Mouse (Mus musculus): ENCODE data around the gene Acsbg1. TPM values are rescaled to one million over a fixed set of nuclear protein-coding genes. Genes with fewer than 3 reads are reported as not detected.

Gene Acsbg1
- total RNA-seq (2014; rRNA removed) (under 0.01 and 0.60 TPM in 2 replicates), polyA plus RNA-seq (2012; rRNA removed) (0.07 and 0.12 TPM in 2 replicates)

DNA sequence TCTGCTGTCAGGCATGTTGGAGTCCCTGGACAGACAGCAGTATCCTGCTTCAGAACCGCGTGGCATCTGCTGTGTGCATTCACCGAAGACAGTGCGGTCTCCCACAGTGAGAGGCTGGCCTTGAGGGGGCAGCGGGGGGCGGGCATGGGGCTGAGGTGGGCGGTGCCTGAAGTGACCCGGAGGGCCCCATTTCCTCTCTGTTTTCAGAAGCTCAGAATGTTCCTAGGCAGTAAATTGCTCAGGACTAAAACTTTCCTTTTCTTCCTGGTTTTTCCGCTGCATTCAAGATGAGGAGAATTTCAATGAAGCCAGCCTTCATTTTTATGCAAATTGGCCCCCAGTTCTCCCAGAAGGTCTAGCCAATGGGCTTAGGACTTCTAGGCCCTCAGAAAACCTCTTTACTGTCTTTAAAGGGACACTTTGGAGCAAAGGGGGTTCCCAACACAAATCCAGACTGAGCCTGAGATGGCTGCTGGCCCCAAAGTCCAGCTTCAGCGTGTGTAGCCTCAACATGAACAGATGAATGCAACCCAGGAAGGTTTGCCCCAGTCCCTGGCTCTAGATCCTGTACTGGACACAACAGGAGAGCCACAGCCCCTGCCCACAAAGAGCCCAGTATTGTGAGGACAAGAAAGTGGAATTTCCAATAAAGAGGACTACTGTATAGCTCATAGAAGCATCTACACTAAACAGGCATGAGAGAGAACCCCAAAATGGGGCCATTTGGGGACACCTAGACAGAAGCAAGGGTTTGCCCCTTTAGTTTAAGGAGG is at the start of gene Acsbg1:
TSS of gene Acsbg1 (minus strand) at position 266 of the 773 bp plus-strand sequence.
- Histone ChIP-seq H3K9ac (ENCODE audit: low read depth, low read length) (no peak within 1 kb of the TSS), H3K36me3 (ENCODE audit: control insufficient read depth, insufficient read depth, low read length) (no peaks in the 10 kb centered on the region), H3K4me1 (ENCODE audit: control insufficient read depth, insufficient read depth, low read length) (no peaks in the 10 kb centered on the region), H3K27me3 (ENCODE audit: control insufficient read depth, insufficient read depth, low read length) (no peaks in the 10 kb centered on the region), H3K27ac (replicated peaks; ENCODE audit: insufficient read depth, low read depth, low read length) (no peak within 1 kb of the TSS), H3K4me3 (ENCODE audit: insufficient read depth, low read depth, low read length) (no peak within 1 kb of the TSS), H3K79me2 (ENCODE audit: control insufficient read depth, insufficient read depth, low read length) (no peaks in the 10 kb centered on the region)
- TF ChIP-seq CTCF (IDR thresholded peaks at IDR 0.05; ENCODE audit: low read depth, low read length) = no peak
- TF ChIP-seq POLR2A (IDR thresholded peaks at IDR 0.05; ENCODE audit: extremely low read depth, insufficient read depth, low read length) = no peak
- 46% methylated on average over 10 of the region's 10 CpGs for WGBS
- no peak for DNase-seq (ENCODE audit: extremely low read depth, low read depth, low spot score)

DNA sequence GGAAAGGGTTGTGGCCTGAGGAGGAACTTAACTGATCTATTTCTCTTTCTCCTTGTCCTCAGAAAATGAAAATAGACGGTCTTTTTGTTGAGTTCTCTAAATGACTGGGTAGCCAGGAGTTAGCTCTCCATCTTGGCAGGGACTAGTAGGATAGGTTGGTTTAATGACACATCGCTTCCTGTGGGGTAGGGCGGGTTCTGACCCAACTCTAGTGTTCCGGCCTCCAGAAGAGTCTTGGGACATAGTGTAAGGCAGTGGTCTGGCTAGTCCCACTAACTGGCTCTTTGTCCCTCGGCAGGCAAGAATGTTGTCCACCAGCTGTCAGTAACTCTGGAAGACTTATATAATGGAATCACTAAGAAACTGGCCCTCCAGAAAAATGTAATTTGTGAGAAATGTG is 46.4 kb upstream of the Acsbg1 start:
- Histone ChIP-seq H3K27ac (replicated peaks; ENCODE audit: insufficient read depth, low read depth, low read length) (no peak overlapping the region), H3K4me3 (ENCODE audit: insufficient read depth, low read depth, low read length) (no peak overlapping the region), H3K27me3 (ENCODE audit: control insufficient read depth, insufficient read depth, low read length) (no peaks in the 10 kb centered on the region), H3K36me3 (ENCODE audit: control insufficient read depth, insufficient read depth, low read length) (peaks cover 3% of the 10 kb centered on the region; the same call in 1 of the 2 replicates), H3K9ac (ENCODE audit: low read depth, low read length) (no peak overlapping the region), H3K4me1 (ENCODE audit: control insufficient read depth, insufficient read depth, low read length) (0 out of 2 replicates have a peak, but pooled peaks cover 1% of the 10 kb centered on the region), H3K79me2 (ENCODE audit: control insufficient read depth, insufficient read depth, low read length) (no peaks in the 10 kb centered on the region)
- TF ChIP-seq POLR2A (IDR thresholded peaks at IDR 0.05; ENCODE audit: extremely low read depth, insufficient read depth, low read length) (no peak), CTCF (IDR thresholded peaks at IDR 0.05; ENCODE audit: low read depth, low read length) (no peak)
- DNase-seq (ENCODE audit: extremely low read depth, low read depth, low spot score) = no peak
- WGBS = 88% methylated on average over 5 of the region's 5 CpGs

DNA sequence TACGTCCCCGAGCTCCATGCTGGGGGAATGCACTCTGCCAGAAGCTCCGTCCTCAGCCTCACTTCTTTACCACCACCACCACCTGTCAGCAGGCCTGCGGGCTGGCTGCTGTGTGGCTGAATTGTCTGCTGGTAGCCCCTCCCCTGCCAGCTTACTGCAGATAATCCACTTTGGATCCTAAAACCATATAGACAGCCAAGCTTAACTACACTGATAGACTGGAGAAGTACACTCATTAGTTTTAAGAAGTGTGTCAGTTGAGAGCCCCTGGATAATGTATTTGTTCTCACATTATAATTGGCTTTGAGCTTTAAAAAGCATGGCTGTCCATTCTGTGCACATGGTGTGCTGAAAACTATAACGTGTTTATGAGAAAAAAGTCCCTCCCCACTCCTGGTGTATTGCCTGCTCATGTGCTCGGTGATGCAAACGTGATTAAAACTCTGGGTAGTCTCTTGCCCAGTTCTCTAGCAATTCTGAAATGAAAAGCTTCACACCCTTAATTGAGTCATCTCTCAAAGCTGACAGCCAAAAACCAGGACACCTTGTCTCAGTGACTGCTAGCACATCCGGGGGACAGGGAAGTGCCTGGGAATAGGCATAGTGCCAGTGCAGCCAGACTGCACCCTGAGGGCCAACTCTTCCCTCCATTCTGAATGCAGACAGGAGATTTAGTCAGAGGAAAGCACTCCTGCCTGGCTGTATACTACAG is 45.8 kb upstream of the Acsbg1 start:
- WGBS = 81% methylated on average over 8 of the region's 8 CpGs

DNA sequence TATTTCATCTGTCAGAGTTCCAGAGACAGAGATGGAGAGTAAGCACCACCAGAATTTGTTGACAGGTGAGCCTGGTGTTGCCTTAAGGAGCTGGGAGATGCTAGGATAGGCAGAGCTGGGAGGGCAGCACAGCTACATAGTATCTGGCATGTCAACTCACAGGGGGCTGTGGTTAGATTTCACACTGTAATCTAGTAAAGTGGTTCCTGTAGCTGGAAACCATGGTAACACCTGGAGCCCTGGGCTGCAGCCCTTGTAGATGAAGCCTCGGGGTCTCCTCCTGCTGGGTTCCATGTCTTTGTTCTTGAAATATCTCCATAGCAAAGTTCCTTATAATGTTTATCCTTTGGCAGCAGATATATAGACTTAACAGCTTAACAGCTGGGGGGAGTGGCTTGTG is 43.9 kb upstream of the Acsbg1 start:
- WGBS = 74% methylated on average over 1 of the region's 1 CpGs
- Histone ChIP-seq H3K27me3 (ENCODE audit: control insufficient read depth, insufficient read depth, low read length) (no peaks in the 10 kb centered on the region), H3K27ac (replicated peaks; ENCODE audit: insufficient read depth, low read depth, low read length) (no peak overlapping the region), H3K4me1 (ENCODE audit: control insufficient read depth, insufficient read depth, low read length) (peaks cover 1% of the 10 kb centered on the region; the same call in 1 of the 2 replicates), H3K4me3 (ENCODE audit: insufficient read depth, low read depth, low read length) (no peak overlapping the region), H3K9ac (ENCODE audit: low read depth, low read length) (no peak overlapping the region), H3K36me3 (ENCODE audit: control insufficient read depth, insufficient read depth, low read length) (no peaks in the 10 kb centered on the region; the same call in 1 of the 2 replicates), H3K79me2 (ENCODE audit: control insufficient read depth, insufficient read depth, low read length) (no peaks in the 10 kb centered on the region; the same call in 1 of the 2 replicates)
- TF ChIP-seq CTCF (IDR thresholded peaks at IDR 0.05; ENCODE audit: low read depth, low read length) (no peak), POLR2A (IDR thresholded peaks at IDR 0.05; ENCODE audit: extremely low read depth, insufficient read depth, low read length) (no peak)
- DNase-seq (ENCODE audit: extremely low read depth, low read depth, low spot score) = no peak

More for the DNA sequence above, 45.8 kb upstream of the Acsbg1 start:
- Histone ChIP-seq H3K79me2 (ENCODE audit: control insufficient read depth, insufficient read depth, low read length) (no peaks in the 10 kb centered on the region), H3K36me3 (ENCODE audit: control insufficient read depth, insufficient read depth, low read length) (peaks cover 3% of the 10 kb centered on the region; the same call in 1 of the 2 replicates), H3K4me3 (ENCODE audit: insufficient read depth, low read depth, low read length) (no peak overlapping the region), H3K27ac (replicated peaks; ENCODE audit: insufficient read depth, low read depth, low read length) (no peak overlapping the region), H3K4me1 (ENCODE audit: control insufficient read depth, insufficient read depth, low read length) (0 out of 2 replicates have a peak, but pooled peaks cover 1% of the 10 kb centered on the region), H3K27me3 (ENCODE audit: control insufficient read depth, insufficient read depth, low read length) (no peaks in the 10 kb centered on the region), H3K9ac (ENCODE audit: low read depth, low read length) (no peak overlapping the region)
- TF ChIP-seq CTCF (IDR thresholded peaks at IDR 0.05; ENCODE audit: low read depth, low read length) = no peak
- no peak for TF ChIP-seq POLR2A (IDR thresholded peaks at IDR 0.05; ENCODE audit: extremely low read depth, insufficient read depth, low read length)
- DNase-seq (ENCODE audit: extremely low read depth, low read depth, low spot score) = no peak

DNA sequence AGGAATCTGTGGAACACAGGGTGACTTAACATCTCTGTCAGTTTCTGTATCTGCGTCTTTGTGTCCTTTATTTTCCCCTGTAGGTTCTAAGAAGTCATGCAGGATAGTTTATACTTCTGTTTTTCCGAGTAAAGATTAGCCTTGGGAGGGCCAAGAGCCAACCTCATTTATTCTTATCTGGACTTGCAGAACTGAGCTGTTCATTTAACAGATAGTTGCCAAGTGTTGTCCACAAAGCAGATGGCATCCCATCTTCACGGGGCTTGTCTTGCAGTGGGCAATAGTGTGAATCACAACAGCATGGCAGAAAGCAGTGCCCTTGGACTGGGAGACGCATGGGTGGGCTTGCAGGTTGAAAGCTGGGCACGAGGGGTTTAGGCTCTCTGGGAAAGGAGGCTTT is 42.7 kb upstream of the Acsbg1 start:
- no peak overlapping the region for H3K4me3 ChIP-seq (ENCODE audit: insufficient read depth, low read depth, low read length)
- TF ChIP-seq POLR2A (IDR thresholded peaks at IDR 0.05; ENCODE audit: extremely low read depth, insufficient read depth, low read length) (no peak), CTCF (IDR thresholded peaks at IDR 0.05; ENCODE audit: low read depth, low read length) (no peak)
- H3K79me2 ChIP-seq (ENCODE audit: control insufficient read depth, insufficient read depth, low read length) = no peaks in the 10 kb centered on the region; the same call in 1 of the 2 replicates
- H3K36me3 ChIP-seq (ENCODE audit: control insufficient read depth, insufficient read depth, low read length) = no peaks in the 10 kb centered on the region; the same call in 1 of the 2 replicates
- DNase-seq (ENCODE audit: extremely low read depth, low read depth, low spot score) = no peak
- no peaks in the 10 kb centered on the region for H3K27me3 ChIP-seq (ENCODE audit: control insufficient read depth, insufficient read depth, low read length)
- no peak overlapping the region for H3K9ac ChIP-seq (ENCODE audit: low read depth, low read length)
- WGBS = 70% methylated on average over 5 of the region's 5 CpGs
- peaks cover 5% of the 10 kb centered on the region; the same call in 1 of the 2 replicates for H3K4me1 ChIP-seq (ENCODE audit: control insufficient read depth, insufficient read depth, low read length)
- no peak overlapping the region for H3K27ac ChIP-seq (replicated peaks; ENCODE audit: insufficient read depth, low read depth, low read length)

Data from liver, adult 2 months (tissue).